Mouse (Mus musculus) kidney, postnatal 10 days (tissue): ENCODE measurements around the gene Spink2.
A peak's percentile ranks its signal among the peaks of the same experiment; 100 is the strongest.
"Not testable (repeated sequence)": the region's sequence is repeated elsewhere in the genome, so short reads cannot be mapped to it uniquely, and the experiment has no call there.

Experiments used
- DNase-seq: peaks from one replicate; pipeline ENCODE4 v3.0.0; 2021; ENCODE audit warnings: mixed read lengths

Gene Spink2

DNA sequence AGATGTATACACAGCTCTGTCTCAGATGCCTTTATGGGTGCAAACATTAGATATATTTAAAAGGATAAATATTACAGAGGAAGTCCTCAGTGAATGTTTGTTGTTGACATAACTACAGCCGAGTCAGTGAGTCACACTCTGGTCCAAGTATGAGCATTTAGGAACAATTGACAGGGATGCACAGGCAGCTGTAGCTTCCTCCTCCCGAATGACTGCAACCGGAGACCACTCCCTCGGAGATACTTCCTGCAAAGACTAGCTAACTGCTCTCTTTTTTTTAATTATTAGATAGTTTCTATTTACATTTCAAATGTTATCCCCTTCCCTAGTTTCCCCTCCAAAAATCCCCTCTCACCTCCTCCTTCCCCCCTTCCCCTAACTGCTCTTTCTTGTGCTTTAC, 18.0 kb downstream of the Spink2 start:
- DNase-seq = no peak

DNA sequence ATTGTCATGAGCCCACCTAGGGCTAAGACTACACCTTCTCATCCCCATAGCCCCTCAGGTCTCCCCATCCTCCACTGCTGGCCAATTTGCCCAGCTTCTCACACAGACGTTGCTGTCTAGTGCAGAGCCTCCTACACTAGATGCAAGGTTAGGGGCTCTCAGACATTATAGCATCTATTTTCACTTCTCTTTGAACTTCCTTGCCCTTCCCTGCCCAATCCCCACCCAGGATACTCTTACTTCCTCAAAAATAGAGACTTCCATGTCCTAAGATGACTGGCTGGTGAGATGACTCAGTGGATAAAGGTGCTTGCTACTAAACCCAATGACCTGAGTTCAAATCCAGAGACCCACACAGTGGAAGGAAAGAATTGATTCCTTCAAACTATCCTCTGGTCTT, 19.6 kb downstream of the Spink2 start:
- DNase-seq = no peak

DNA sequence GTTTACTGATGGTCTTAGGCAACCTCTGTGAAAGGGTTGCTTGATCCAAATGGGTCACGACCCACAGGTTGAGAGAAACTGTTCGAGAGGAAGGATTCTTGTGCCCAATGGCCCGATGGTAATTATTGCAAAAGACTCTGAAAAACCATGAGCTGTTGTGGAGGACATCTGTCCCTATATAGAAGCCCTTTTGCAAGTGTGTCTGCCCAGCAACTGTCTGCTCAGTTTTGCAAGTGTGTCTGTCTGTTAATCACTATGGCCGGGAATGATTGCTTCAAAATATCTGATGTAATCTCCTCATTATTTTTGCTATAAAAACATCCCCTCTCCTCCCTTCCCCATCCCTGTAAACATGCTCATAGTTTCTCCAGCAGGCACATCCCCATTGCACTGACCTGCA, 20.2 kb downstream of the Spink2 start:
- no peak for DNase-seq

DNA sequence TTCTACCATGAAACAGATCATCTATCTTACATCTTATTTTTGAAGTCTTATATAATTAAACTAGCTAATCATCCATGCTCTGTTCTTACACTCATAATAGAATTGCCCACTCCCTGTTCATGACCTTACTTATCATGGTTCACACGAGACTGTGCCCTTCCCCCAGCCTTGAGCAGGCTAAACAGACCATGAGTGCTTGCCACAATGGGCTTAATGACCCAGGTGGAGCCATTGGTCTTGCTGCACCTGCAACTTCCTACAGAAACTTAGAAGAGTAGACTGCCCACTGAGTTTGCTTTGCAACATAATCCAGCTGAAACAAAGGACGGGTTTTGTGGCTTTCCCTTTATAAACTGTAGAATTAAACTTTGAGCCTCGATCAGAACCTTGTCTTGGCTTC, 22.5 kb downstream of the Spink2 start:
- DNase-seq = no peak

DNA sequence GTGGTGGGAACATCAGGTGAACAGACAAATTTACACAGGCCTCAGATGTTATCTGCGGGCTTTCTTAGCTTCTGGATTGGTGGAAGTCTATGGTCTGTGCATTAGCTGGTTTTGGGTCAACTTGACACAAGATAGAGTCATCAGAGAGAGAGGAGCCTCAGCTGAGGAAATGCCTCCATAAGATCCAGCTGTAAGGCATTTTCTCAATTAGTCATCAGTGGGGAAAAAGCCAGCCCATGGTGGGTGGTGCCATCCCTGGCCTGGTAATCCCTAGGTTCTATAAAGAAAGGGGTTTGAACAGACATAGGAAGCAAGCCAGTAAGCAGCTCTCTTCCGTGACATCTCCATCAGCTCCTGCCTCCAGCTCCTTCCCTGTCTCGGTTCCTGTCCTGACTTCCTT, 25.9 kb downstream of the Spink2 start:
- DNase-seq = no peak

DNA sequence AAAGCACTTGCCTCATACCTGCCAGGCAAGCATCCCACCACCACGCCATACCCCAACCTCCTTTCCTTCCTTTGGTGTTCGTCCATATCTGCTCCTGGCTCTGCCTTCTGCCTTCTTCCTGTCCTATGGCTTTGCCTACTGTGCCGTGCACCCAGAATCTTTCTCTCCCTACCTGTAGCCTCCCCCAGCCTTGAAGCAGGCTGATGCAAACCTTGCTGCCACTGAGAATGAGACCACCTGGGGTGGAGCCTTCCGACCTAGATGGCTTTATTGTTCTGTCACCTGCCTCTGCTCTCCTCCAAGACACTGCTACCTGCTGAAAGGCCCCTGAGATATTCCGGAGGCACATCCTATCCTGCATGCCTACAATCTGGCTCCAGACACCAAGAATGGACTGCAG, 27.4 kb downstream of the Spink2 start:
- DNase-seq = not testable (repeated sequence)

DNA sequence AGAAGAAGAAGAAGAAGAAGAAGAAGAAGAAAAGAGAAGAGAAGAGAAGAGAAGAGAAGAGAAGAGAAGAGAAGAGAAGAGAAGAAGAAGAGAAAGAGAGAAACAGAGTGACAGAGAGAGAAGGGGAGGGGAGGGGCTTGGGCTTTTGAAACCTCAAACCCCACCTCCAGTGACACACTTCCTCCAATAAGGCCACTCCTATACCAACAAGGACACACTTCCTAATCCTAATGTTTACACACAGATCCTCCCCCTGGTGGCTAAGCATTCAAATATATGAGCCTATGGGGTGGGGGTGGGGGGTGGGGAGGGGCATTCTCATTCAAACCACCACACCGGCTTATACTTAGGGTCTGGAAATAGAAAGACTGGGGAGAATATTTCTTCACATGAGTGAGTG, 27.9 kb downstream of the Spink2 start:
- no peak for DNase-seq

DNA sequence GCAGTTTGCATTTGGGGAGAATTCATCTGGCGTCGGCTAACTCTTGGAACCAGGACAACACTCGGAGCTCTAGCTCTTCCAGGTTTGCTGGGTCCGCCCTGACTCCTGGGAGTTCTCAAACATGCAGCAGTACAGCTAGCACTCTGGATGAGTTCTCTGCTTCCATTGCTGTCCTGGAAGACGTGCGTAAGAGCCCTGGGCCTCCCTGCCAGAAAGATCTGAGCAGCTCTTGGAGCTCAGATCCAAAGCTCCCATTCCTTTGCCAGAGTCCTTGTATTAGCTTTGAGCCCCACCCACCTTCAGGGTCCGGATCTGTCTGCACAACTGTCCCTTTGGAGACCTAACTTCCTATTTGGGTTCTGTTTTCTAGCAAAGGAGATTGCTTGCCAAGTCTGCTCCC, 29.8 kb downstream of the Spink2 start:
- DNase-seq = no peak

DNA sequence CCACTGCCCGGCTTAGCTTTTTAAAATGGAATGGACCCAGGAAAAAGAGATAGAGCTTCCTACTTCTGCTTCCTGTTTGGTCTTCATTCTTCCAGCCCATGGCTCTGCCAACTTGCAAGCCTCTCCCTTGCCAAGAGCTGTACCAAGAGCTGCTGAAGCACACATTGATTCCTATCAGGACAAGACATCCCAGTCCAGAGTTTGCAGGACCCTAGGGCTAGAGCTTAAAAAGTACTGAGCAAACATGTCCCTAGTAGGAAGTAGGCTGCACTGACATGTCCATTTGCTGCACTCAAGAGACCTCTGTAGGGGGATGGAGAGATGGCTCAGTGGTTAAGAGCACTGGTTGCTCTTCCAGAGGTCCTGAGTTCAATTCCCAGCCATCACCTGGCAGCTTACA, 32.3 kb downstream of the Spink2 start:
- no peak for DNase-seq

DNA sequence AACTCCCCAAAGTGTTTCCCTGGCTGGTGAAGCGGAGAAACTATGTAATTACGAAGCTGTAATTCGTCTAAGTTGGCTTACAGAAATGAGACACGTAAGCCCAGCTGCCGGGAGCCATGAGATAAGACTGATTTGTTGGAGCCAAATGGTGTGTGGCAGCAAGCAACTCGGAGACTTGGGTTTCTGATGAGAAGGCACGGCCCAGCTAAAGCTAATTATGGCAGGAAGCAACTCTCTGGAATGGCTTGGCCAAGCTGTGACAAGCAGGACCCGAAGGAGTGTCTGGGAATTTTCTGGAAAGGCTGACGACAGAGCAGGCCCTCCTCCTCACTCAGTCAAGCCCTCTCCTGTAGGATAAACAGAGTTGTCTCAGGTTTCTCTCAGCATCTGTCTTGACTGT, 33.3 kb downstream of the Spink2 start:
- DNase-seq = no peak

DNA sequence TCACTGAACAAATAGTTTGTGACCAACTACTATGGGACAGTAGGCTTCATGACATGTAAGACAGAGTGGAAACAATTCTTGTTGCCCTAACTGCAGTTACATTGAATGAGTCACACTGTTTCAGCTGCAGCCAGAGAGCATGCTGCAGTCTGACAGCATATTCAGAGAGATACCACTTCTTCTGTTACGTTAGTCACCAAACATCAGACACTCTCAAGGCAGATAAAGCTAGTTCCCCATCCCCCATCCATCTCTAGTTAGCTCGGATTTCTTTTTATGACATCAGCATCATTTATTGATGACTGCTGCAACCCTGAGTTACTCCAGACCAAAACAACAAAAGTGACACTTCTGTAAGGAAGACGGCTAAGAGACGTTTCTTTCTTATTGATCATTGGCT, 36.5 kb downstream of the Spink2 start:
- no peak for DNase-seq

DNA sequence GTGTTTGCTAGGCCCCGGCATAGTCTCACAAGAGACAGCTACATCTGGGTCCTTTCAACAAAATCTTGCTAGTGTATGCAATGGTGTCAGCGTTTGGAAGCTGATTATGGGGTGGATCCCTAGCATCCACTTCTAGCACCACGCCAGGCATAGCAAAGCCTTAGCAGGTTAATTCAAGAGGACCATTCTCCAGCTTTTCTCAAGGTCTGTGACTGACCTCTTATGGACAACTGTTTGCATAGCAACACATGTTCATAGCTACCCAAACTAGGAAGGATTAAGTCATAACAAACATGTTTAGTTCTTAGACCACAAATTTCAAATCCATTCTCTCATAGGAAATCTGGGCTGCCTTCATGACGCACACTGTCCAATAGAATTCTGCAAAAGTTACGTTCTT, 40.7 kb downstream of the Spink2 start:
- DNase-seq = peak; percentile 35

DNA sequence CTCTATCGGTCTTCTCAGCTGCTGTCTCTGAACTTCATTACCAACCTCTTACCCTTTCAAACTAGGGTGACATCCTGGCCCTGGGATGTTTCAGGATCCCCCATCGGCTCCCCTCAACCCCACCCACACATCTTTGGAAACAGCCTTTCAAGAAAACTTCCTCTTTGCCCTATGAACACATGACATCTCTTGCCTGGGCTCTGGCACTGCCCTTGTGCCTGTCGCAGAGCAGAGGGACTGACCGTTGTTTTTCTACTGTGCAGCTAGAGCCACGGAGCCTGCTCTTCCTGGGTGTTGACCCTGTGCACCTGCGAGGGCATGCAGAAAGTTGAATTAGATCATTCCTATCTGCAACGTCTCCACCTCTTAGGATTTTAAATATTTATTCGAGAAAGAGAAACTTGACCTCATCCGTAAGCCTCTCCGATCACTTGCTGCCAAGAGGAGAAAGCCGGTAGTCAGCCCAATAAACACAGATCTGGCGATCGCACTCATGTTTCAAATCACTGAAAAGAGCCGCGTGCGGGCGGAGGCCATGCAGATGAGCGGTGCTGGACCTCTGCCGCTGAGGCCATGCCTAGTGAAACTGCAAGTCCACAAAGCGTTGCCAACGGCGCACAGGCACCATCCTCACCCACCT, 43.8 kb downstream of the Spink2 start:
- DNase-seq = no peak

DNA sequence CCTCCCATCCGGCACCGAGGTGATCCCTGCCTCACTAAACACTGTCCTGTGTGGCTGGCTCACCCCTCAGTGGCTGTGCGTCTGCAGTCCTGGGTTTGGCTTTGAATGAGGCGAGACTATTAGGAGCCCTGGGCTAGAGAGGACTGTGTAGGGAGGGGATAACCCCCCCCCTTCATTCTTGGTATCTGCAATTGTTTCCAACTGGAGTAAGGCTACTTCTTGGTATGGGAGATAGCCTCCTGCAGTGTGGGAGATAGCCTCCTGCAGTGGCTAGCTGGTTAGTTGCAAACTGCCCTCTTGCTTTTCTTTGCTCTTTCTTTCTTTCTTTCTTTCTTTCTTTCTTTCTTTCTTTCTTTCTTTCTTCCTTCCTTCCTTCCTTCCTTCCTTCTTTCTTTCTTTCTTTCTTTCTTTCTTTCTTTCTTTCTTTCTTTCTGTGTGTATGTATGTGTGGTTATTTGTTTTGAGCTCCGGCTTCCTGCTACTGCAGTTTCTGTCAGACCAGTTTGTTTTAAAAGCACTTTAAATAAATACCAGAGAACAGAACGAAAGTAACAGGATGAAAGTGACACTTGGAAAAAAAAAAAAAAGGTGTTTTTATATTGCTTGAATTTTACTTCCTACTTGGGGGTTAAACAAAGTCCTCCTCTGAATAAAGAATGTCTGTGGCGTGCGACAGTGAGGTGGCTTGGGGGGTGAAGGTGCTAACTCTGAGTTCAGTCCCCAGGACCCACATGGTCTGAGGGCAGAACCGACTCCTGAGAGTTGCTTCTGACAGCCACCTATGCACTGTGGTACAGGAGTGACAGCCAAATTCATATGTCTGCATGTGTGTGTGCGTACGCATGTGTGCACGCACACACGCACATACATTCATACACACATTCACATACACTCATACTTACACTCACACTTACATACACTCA, 45.3 kb downstream of the Spink2 start:
- DNase-seq = no peak

DNA sequence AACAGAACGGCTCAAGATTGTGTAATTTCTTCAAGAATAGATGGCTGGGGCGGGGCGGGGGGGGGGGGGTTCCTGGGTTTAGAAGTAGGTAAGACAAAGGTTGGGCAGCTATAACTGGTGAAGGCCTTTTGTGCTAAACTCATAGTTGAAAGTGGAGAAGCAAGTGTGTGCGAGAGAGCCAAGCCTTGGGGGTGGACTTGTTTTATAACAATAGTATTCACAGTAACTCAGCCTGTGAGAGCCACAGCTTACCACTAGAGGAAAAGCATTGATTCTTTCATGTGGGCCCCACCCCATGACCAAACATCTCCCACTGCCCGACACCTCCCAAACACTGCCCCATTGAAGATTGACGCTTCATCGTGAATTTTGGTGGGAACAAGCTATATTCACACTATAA, 47.7 kb downstream of the Spink2 start:
- no peak for DNase-seq

DNA sequence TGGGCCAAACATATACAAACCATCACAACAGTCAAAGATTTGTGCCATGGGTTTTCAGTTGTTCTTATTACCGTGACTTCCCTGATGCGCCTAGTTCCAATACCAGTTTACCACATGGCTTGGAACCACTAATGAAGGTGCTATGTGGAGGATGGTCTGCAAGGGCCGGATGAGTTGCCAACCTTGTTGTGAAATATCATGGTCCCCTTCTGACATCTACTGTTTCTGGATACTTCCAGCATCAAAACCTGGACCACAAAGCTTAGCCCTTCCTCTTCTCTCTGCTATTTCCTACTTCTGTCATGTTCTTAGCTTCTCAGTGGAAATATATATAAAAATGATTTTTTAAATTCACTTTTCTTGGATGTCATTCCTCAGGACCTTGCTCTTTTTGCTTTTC, 48.7 kb downstream of the Spink2 start:
- no peak for DNase-seq

DNA sequence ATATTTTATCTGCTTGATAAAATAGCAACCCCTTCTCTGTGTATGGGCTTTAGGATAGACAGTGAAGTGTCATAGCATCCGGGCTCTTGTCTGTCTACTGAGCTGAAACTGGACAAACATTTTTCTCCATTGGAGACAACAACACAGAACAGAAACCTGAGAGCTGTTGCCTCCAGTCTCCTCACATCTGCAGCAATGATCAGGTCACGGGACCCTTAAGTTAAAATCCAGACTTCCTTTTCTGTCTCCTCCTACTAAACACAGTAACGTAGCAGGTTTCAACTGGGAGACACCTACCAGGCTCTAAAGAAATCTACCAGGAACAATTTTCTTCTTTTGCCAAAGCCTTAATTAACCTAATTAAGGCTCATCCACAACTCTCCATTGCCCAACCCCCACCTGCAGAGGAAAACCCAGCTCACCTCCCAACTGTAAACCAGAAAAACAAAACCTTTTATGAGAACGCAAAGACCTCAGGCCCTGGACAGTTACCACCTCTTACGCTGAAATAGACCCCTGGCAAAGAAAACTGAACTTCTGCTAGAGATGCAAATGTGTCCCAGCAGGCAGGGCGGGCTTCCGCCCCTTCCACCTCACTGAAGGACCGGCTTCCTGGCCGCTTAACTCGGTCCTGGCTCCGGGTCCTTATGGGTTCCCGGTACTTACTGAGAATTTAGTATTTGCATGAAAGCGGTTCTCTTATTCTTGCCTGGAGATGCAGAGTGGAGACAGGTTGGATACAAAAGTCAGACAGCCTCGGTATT, 53.3 kb downstream of the Spink2 start:
- DNase-seq = no peak

DNA sequence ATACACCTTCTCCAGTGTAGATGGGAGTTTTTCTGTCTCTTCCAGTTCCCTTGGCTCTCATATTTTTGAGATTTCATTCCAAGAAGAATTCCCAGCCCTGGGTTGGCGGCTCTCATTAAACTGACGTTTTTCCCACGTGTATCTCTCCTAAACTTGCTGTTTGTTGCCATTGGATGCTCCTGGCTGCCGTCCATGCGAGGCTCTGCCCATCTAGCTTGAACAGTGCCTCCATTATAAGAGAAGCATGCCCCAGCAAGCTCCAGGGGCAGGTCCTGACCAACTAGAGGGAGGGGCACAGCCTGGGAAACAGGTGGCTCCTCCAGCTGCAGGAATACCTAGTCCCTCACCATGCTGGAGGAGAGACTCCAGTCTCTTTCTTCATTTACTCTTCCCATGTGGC, 54.3 kb downstream of the Spink2 start:
- DNase-seq = no peak

DNA sequence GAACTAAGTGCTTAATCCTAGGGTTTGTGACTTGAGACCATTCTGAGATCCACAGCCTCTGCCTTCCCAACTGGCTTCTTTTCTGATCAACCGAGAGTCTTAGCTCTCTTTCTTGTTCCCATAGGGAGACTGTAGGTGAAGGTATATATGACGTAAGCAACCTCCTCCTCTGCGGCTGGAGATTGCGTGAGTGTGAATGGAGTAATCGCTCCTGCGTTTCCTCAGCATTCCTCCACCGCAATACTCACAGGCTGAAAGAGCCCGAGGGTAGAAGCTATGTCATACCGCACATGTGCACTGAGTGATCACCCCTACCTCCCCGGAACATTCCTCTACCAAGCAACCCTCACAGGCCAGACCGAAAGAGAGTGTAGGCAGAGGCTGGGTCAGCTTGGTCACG, 55.7 kb downstream of the Spink2 start:
- no peak for DNase-seq
